Mouse (Mus musculus) heart, embryonic 14.5 days (tissue): ENCODE measurements at regions not wholly inside any gene's neighbourhood (a gene's known extent, or its start where the extent isn't known, plus 50 kb on each side); places are given as distances from the start of the nearest gene placed in this dataset.

Source experiments
- ATAC-seq: fragments of 200-750 bp; cut with Nextera tagmentation; 2 replicates; pipeline ENCODE4 v1.8.0; 2017; ENCODE audit warnings: low read depth, moderate TSS enrichment; ENCODE audit not compliant: insufficient number of reproducible peaks, insufficient read depth, low FRiP score
- H3K27ac ChIP-seq, 2 experiments: fragments of 200-500 bp in 1 of 2; fragments of 300-500 bp in 1 of 2; sonication (generic) in 1 of 2; replicated peaks in 1 of 2; 2 replicates each; pipeline ENCODE4 v1.5.1; 2012 to 2014; ENCODE audit warnings: low read depth in 2 of 2, low read length in 2 of 2, control low read depth in 1 of 2, mild to moderate bottlenecking in 1 of 2, mixed read lengths in 1 of 2; ENCODE audit not compliant: control insufficient read depth in 1 of 2, insufficient read depth in 1 of 2
- H3K27me3 ChIP-seq: fragments of 300-500 bp; sonication (generic); 2 replicates; pipeline ENCODE4 v1.6.1; 2014; ENCODE audit warnings: mild to moderate bottlenecking, low read length, control low read depth; ENCODE audit not compliant: control insufficient read depth, insufficient read depth
- H3K36me3 ChIP-seq: fragments of 300-500 bp; sonication (generic); 2 replicates; pipeline ENCODE4 v1.6.1; 2014; ENCODE audit warnings: mild to moderate bottlenecking, control low read depth, low read length, mixed read lengths; ENCODE audit not compliant: control insufficient read depth, insufficient read depth
- H3K4me1 ChIP-seq, 2 experiments: fragments of 200-500 bp in 1 of 2; fragments of 300-500 bp in 1 of 2; sonication (generic) in 1 of 2; 2 replicates each; pipeline ENCODE4 v1.6.1; 2012 to 2014; ENCODE audit warnings: low read length in 2 of 2, control low read depth in 1 of 2, mixed read lengths in 1 of 2; ENCODE audit not compliant: control insufficient read depth in 2 of 2, insufficient read depth in 2 of 2
- H3K4me2 ChIP-seq: fragments of 300-500 bp; sonication (generic); 2 replicates; pipeline ENCODE4 v1.6.1; 2014; ENCODE audit warnings: mild to moderate bottlenecking, low read length
- H3K4me3 ChIP-seq, 2 experiments: fragments of 200-500 bp in 1 of 2; fragments of 300-500 bp in 1 of 2; sonication (generic) in 1 of 2; 2 replicates each; pipeline ENCODE4 v1.5.1; 2012 to 2014; ENCODE audit warnings: low read length in 2 of 2, mild to moderate bottlenecking in 2 of 2, control low read depth in 1 of 2, low read depth in 1 of 2, moderate library complexity in 1 of 2; ENCODE audit not compliant: control insufficient read depth in 1 of 2, insufficient read depth in 1 of 2
- H3K9ac ChIP-seq: fragments of 300-500 bp; sonication (generic); 2 replicates; pipeline ENCODE4 v1.6.1; 2014; ENCODE audit warnings: mild to moderate bottlenecking, low read length
- H3K9me3 ChIP-seq: fragments of 300-500 bp; sonication (generic); 2 replicates; pipeline ENCODE4 v1.6.1; 2016; ENCODE audit warnings: low read length, control low read depth; ENCODE audit not compliant: control insufficient read depth
- WGBS: fragments of 180-500 bp; shearing (Covaris S2); extraction: QIAGEN DNeasy Blood & Tissue Kit; methylation state at CpG from one replicate; pipeline ENCODE4 v1.1.7; 2014; 5-methylcytosine and 5-hydroxymethylcytosine counted together

DNA sequence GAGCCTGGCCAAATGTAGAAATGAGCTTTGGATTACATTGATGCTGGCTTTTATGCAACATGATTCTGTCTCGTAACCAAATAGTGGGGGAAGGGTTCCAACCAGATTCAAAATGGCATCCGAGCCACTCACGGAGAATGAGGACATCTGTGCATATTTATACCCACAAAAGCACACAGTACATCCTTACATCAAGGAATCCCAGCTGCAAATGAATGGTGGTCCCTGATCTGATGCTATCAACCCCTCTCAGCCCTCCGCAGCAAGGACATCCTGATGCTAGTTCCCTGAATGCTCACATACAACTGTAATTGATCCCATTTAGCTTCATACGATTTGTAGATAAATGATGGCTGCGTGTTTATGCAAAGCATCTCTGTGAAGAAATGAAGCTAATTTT lies 215.9 kb downstream of the Samd5 start:
- no peaks in the 10 kb centered on the region for H3K36me3 ChIP-seq
- no peak for ATAC-seq
- no peak overlapping the region for H3K9ac ChIP-seq
- H3K4me2 ChIP-seq = no peak overlapping the region
- no peak overlapping the region for H3K4me3 ChIP-seq
- H3K27me3 ChIP-seq = no peaks in the 10 kb centered on the region
- H3K9me3 ChIP-seq = no peaks in the 10 kb centered on the region
- H3K27ac ChIP-seq = no peak overlapping the region
- 88% methylated on average over 6 of the region's 6 CpGs for WGBS
- no peaks in the 10 kb centered on the region; a peak in 1 of 4 replicates for H3K4me1 ChIP-seq

DNA sequence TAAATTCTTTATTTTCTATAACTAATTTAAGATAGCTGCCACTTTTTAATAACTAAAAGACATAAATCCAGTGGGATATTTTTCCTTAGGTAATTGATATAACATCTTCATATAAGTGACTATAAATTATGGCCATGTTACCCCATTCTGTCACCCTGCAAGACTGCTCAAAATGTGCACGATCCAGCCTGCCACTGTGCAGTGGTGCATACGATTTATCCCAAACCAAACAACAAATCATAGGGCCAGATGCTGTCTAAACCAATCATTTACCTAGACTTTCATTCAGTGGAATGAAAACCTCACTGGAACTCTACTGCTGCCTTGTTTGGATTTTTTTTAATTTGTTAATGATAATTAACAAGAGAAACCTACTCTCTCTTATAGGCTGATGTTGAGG lies 216.5 kb downstream of the Samd5 start:
- no peaks in the 10 kb centered on the region for H3K9me3 ChIP-seq
- WGBS = 86% methylated on average over 2 of the region's 2 CpGs
- no peak overlapping the region for H3K4me2 ChIP-seq
- no peaks in the 10 kb centered on the region for H3K36me3 ChIP-seq
- no peak for ATAC-seq
- no peak overlapping the region for H3K4me3 ChIP-seq
- no peak overlapping the region for H3K27ac ChIP-seq
- H3K27me3 ChIP-seq = no peaks in the 10 kb centered on the region
- no peak overlapping the region for H3K9ac ChIP-seq
- H3K4me1 ChIP-seq = no peaks in the 10 kb centered on the region; a peak in 1 of 4 replicates

DNA sequence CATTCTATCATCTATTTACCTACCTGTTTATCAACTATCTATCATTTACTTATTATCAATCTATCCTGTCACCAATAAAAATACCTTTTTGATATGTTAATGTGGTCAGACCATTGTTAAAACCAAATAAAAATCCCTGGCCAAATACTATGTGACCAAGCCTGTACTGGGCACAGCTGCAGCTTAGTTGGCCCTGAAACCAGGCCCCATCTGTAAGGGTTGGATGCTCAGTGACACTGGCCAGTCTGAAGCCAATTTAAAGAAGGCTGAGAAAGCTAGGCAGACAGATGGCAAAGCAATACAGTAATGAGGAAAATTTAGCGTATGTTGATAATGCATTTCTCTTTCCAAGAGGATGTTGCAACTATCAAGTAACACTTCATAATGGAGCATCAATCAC lies 217.8 kb downstream of the Samd5 start:
- Histone ChIP-seq H3K4me3 (no peak overlapping the region), H3K4me1 (no peaks in the 10 kb centered on the region; a peak in 1 of 4 replicates), H3K27me3 (no peaks in the 10 kb centered on the region), H3K4me2 (no peak overlapping the region), H3K27ac (no peak overlapping the region), H3K9ac (no peak overlapping the region), H3K36me3 (no peaks in the 10 kb centered on the region), H3K9me3 (no peaks in the 10 kb centered on the region)
- 95% methylated on average over 1 of the region's 1 CpGs for WGBS
- no peak for ATAC-seq

DNA sequence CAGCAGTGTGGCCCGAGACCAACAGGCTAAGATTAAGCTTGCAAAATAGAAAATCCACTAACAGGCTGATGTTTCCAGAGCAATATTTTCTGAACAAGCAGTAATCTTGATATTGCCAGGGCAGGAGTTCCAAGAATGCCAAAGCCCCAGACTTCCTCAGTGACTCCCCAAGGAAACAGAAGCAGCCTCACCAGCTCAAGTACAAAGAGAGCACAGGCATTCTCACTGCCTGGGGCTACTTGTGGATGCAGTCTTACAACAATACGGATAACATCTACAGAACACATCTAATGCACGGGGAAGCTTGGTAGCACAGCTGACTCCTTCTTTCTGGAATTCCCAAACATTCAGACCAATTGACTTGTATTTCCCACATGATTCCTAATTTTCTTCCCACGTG lies 235.9 kb downstream of the Samd5 start:
- no peak for ATAC-seq
- Histone ChIP-seq H3K9ac (no peak overlapping the region), H3K4me2 (no peak overlapping the region), H3K4me1 (no peaks in the 10 kb centered on the region), H3K27me3 (no peaks in the 10 kb centered on the region), H3K4me3 (no peak overlapping the region), H3K36me3 (no peaks in the 10 kb centered on the region), H3K9me3 (no peaks in the 10 kb centered on the region), H3K27ac (no peak overlapping the region)
- WGBS = 59% methylated on average over 4 of the region's 4 CpGs

DNA sequence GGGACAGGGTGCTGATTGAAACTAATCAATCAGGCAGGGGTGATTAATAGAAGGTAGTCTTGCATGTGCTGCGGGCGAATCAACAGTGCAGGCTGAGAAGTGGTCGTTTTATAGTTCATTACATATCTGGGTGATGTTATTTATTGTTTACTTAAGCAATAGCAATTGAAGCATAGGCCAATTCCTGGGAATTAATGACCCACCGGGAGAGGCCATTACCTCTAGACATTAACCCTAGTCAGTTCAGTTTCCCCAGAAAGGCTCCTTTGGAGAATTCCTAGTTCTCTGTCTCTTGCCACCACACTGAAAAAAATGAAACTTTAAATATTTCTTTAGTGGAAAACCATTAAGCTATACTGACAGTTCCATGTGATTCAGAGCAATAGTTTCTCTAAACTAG lies 236.6 kb downstream of the Samd5 start:
- no peak overlapping the region for H3K27ac ChIP-seq
- 80% methylated on average over 4 of the region's 4 CpGs for WGBS
- H3K4me1 ChIP-seq = no peaks in the 10 kb centered on the region
- H3K9me3 ChIP-seq = no peaks in the 10 kb centered on the region
- H3K4me3 ChIP-seq = no peak overlapping the region
- no peaks in the 10 kb centered on the region for H3K27me3 ChIP-seq
- no peak for ATAC-seq
- no peaks in the 10 kb centered on the region for H3K36me3 ChIP-seq
- H3K9ac ChIP-seq = no peak overlapping the region
- H3K4me2 ChIP-seq = no peak overlapping the region

DNA sequence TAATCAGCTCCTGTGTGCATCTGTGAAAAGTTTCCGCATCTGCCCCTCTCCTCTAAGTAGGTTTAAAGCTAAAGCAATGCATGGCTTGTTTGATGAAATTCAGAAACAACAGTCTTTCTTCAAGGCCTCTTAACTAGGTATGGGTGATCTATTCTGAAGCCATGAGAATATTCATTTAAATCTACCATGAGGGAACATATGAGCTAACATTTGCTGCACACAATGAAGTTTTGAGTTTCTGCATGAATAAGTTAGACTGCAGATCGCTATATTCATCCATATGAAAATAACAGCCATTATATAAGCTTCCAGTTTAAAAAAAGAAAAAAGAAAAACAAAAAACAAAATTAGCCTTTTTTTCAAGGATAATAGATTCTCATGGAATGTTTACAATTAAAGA lies 245.9 kb downstream of the Samd5 start:
- Histone ChIP-seq H3K4me3 (no peak overlapping the region), H3K36me3 (no peaks in the 10 kb centered on the region), H3K9me3 (no peaks in the 10 kb centered on the region), H3K27me3 (no peaks in the 10 kb centered on the region), H3K9ac (no peak overlapping the region), H3K27ac (no peak overlapping the region), H3K4me1 (no peaks in the 10 kb centered on the region), H3K4me2 (no peak overlapping the region)
- no peak for ATAC-seq
- WGBS = 92% methylated on average over 2 of the region's 2 CpGs

DNA sequence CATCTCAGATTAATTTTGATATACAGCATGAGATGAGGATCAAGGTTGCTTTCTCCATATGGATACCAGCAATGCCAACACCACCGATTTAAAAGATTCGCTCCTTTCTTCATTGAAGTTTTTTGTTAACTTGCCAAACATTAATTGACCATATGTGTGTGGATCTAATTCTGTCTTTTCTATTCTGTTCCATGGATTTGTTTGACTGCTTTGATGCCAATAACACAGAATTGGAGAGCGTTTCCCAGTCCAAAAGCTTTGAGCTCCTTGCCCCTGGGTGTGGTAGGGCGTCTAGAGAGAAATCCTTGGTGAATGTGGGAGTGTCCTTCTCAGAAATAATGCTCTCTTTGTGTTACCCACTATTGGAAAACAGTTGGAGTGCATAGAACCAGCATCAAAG lies 254.3 kb downstream of the Samd5 start:
- Histone ChIP-seq H3K4me1 (no peaks in the 10 kb centered on the region), H3K27ac (no peak overlapping the region), H3K4me3 (no peak overlapping the region), H3K4me2 (no peak overlapping the region), H3K36me3 (no peaks in the 10 kb centered on the region), H3K27me3 (no peaks in the 10 kb centered on the region), H3K9me3 (no peaks in the 10 kb centered on the region), H3K9ac (no peak overlapping the region)
- ATAC-seq = no peak
- 76% methylated on average over 4 of the region's 4 CpGs for whole genome bisulfite sequencing

DNA sequence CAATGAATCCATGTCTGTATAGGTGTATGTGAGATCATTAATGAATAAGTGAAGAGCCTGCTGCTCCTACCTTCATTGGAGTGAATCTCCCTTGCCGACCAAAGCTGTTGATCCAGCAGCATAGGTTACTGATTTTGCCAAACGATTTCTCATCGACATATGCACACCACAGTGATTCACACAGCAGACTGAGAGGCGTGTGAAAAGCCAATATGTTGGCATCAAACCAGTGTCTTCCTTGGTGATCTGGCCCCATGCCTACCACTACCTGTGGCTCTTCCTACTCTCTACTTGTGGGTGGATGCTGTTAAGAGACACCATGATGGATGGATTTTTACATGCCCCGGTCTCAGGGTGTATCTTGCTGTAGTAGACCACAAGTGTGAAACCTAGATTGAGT lies 258.3 kb downstream of the Samd5 start:
- no peak overlapping the region for H3K4me3 ChIP-seq
- ATAC-seq = no peak
- H3K4me2 ChIP-seq = no peak overlapping the region
- no peak overlapping the region for H3K27ac ChIP-seq
- no peaks in the 10 kb centered on the region for H3K4me1 ChIP-seq
- WGBS = 90% methylated on average over 5 of the region's 5 CpGs
- no peak overlapping the region for H3K9ac ChIP-seq
- no peaks in the 10 kb centered on the region for H3K9me3 ChIP-seq
- H3K27me3 ChIP-seq = no peaks in the 10 kb centered on the region
- H3K36me3 ChIP-seq = no peaks in the 10 kb centered on the region
